Mouse (Mus musculus) forebrain, embryonic 10.5 days (tissue): ENCODE measurements at regions not wholly inside any gene's neighbourhood (a gene's known extent, or its start where the extent isn't known, plus 50 kb on each side); places are given as distances from the start of the nearest gene placed in this dataset.

ENCODE experiments used
- DNase-seq: peaks from one replicate; pipeline ENCODE4 v3.0.0-alpha.2; 2017; ENCODE audit warnings: low spot score; ENCODE audit errors: extremely low spot score
- H3K27ac ChIP-seq: fragments of 300-500 bp; sonication (generic); 2 replicates; pipeline ENCODE4 v1.5.1; 2016; ENCODE audit warnings: mild to moderate bottlenecking
- H3K27me3 ChIP-seq: fragments of 300-500 bp; sonication (generic); 2 replicates; pipeline ENCODE4 v1.6.1; 2016; ENCODE audit warnings: mild to moderate bottlenecking; ENCODE audit not compliant: poor library complexity, severe bottlenecking
- H3K36me3 ChIP-seq: fragments of 300-500 bp; sonication (generic); replicated peaks from 2 replicates; pipeline ENCODE4 v1.6.1; 2016; ENCODE audit warnings: mild to moderate bottlenecking, moderate library complexity
- H3K4me1 ChIP-seq: fragments of 300-500 bp; sonication (generic); 2 replicates; pipeline ENCODE4 v1.6.1; 2016
- H3K4me3 ChIP-seq: fragments of 300-500 bp; sonication (generic); 2 replicates; pipeline ENCODE4 v1.5.1; 2016; ENCODE audit warnings: mild to moderate bottlenecking, moderate library complexity
- H3K9me3 ChIP-seq: fragments of 300-500 bp; sonication (generic); 2 replicates; pipeline ENCODE4 v1.6.1; 2016; ENCODE audit warnings: mild to moderate bottlenecking, moderate library complexity
- WGBS: fragments of 180-500 bp; shearing (Covaris S2); methylation state at CpG from one replicate; pipeline ENCODE4 v1.1.7; 2016; 5-methylcytosine and 5-hydroxymethylcytosine counted together

GRCm38 (mm10) chr15:6087208-6087607 lies 212.4 kb upstream of the Dab2 start:
- no peaks in the 10 kb centered on the region for H3K4me1 ChIP-seq
- no peak overlapping the region for H3K27ac ChIP-seq
- 86% methylated on average over 3 of the region's 3 CpGs for WGBS
- H3K9me3 ChIP-seq, result no peaks in the 10 kb centered on the region
- no peaks in the 10 kb centered on the region for H3K36me3 ChIP-seq
- no peaks in the 10 kb centered on the region for H3K27me3 ChIP-seq
- no peak overlapping the region for H3K4me3 ChIP-seq
- no peak for DNase-seq

GRCm38 (mm10) chr15:6088498-6088897 lies 211.1 kb upstream of the Dab2 start:
- no peak overlapping the region for H3K4me3 ChIP-seq
- no peaks in the 10 kb centered on the region for H3K4me1 ChIP-seq
- H3K27ac ChIP-seq, result no peak overlapping the region
- DNase-seq, result no peak
- WGBS, result 85% methylated on average over 4 of the region's 4 CpGs
- H3K27me3 ChIP-seq, result no peaks in the 10 kb centered on the region
- H3K9me3 ChIP-seq, result no peaks in the 10 kb centered on the region
- no peaks in the 10 kb centered on the region for H3K36me3 ChIP-seq

GRCm38 (mm10) chr15:6129697-6130096 lies 169.9 kb upstream of the Dab2 start:
- Histone ChIP-seq H3K4me3 (no peak overlapping the region), H3K4me1 (no peaks in the 10 kb centered on the region), H3K27ac (no peak overlapping the region), H3K27me3 (no peaks in the 10 kb centered on the region), H3K36me3 (no peaks in the 10 kb centered on the region), H3K9me3 (no peaks in the 10 kb centered on the region)
- 97% methylated on average over 3 of the region's 3 CpGs for WGBS
- no peak for DNase-seq

GRCm38 (mm10) chr15:6132216-6132615 lies 167.4 kb upstream of the Dab2 start:
- no peak overlapping the region for H3K27ac ChIP-seq
- no peaks in the 10 kb centered on the region for H3K4me1 ChIP-seq
- H3K4me3 ChIP-seq, result no peak overlapping the region
- DNase-seq, result no peak
- H3K27me3 ChIP-seq, result no peaks in the 10 kb centered on the region
- no peaks in the 10 kb centered on the region for H3K36me3 ChIP-seq
- peaks cover 9% of the 10 kb centered on the region for H3K9me3 ChIP-seq

GRCm38 (mm10) chr15:6145071-6145470 lies 154.5 kb upstream of the Dab2 start:
- Histone ChIP-seq H3K27ac (no peak overlapping the region), H3K4me3 (no peak overlapping the region), H3K9me3 (no peaks in the 10 kb centered on the region), H3K36me3 (no peaks in the 10 kb centered on the region), H3K4me1 (no peaks in the 10 kb centered on the region), H3K27me3 (no peaks in the 10 kb centered on the region)
- 90% methylated on average over 2 of the region's 2 CpGs for WGBS
- no peak for DNase-seq

- no peak for DNase-seq
- no peaks in the 10 kb centered on the region for H3K4me1 ChIP-seq
Measured at GRCm38 (mm10) chr15:6154706-6155105, 144.9 kb upstream of the Dab2 start.

GRCm38 (mm10) chr15:6180261-6180660 lies 119.3 kb upstream of the Dab2 start:
- 81% methylated on average over 1 of the region's 1 CpGs for WGBS
- H3K4me1 ChIP-seq, result no peaks in the 10 kb centered on the region

More at GRCm38 (mm10) chr15:6154706-6155105, 144.9 kb upstream of the Dab2 start:
- WGBS, result 77% methylated on average over 9 of the region's 9 CpGs
- Histone ChIP-seq H3K9me3 (no peaks in the 10 kb centered on the region), H3K36me3 (no peaks in the 10 kb centered on the region), H3K27me3 (no peaks in the 10 kb centered on the region), H3K4me3 (no peak overlapping the region), H3K27ac (no peak overlapping the region)

GRCm38 (mm10) chr15:6183627-6184026 lies 116.0 kb upstream of the Dab2 start:
- no peak overlapping the region for H3K4me3 ChIP-seq
- H3K9me3 ChIP-seq, result no peaks in the 10 kb centered on the region
- H3K36me3 ChIP-seq, result no peaks in the 10 kb centered on the region
- H3K27me3 ChIP-seq, result no peaks in the 10 kb centered on the region
- no peak for DNase-seq
- H3K27ac ChIP-seq, result no peak overlapping the region
- H3K4me1 ChIP-seq, result no peaks in the 10 kb centered on the region
- WGBS, result 90% methylated on average over 3 of the region's 3 CpGs

More at GRCm38 (mm10) chr15:6180261-6180660, 119.3 kb upstream of the Dab2 start:
- no peak for DNase-seq
- no peaks in the 10 kb centered on the region for H3K9me3 ChIP-seq
- H3K27ac ChIP-seq, result no peak overlapping the region
- no peak overlapping the region for H3K4me3 ChIP-seq
- H3K36me3 ChIP-seq, result no peaks in the 10 kb centered on the region
- no peaks in the 10 kb centered on the region for H3K27me3 ChIP-seq

- H3K9me3 ChIP-seq, result no peaks in the 10 kb centered on the region
- no peak overlapping the region for H3K4me3 ChIP-seq
- H3K27ac ChIP-seq, result no peak overlapping the region
- H3K36me3 ChIP-seq, result no peaks in the 10 kb centered on the region
- no peak for DNase-seq
- no peaks in the 10 kb centered on the region for H3K4me1 ChIP-seq
- no peaks in the 10 kb centered on the region for H3K27me3 ChIP-seq
Measured at GRCm38 (mm10) chr15:6191845-6192244, 107.7 kb upstream of the Dab2 start.

- Histone ChIP-seq H3K27me3 (no peaks in the 10 kb centered on the region), H3K4me3 (no peak overlapping the region), H3K36me3 (no peaks in the 10 kb centered on the region), H3K4me1 (no peaks in the 10 kb centered on the region), H3K27ac (no peak overlapping the region), H3K9me3 (no peaks in the 10 kb centered on the region)
- no peak for DNase-seq
- WGBS, result 73% methylated on average over 2 of the region's 2 CpGs
Measured at GRCm38 (mm10) chr15:6207239-6207638, 92.3 kb upstream of the Dab2 start.

- 14% methylated on average over 2 of the region's 2 CpGs for WGBS
- H3K27me3 ChIP-seq, result no peaks in the 10 kb centered on the region
Measured at GRCm38 (mm10) chr15:6209301-6209700, 90.3 kb upstream of the Dab2 start.

GRCm38 (mm10) chr15:6218087-6218486 lies 81.5 kb upstream of the Dab2 start:
- DNase-seq, result no peak
- 70% methylated on average over 3 of the region's 3 CpGs for WGBS
- Histone ChIP-seq H3K27ac (no peak overlapping the region), H3K36me3 (no peaks in the 10 kb centered on the region), H3K27me3 (no peaks in the 10 kb centered on the region), H3K9me3 (no peaks in the 10 kb centered on the region), H3K4me1 (no peaks in the 10 kb centered on the region), H3K4me3 (no peak overlapping the region)

More at GRCm38 (mm10) chr15:6209301-6209700, 90.3 kb upstream of the Dab2 start:
- Histone ChIP-seq H3K36me3 (no peaks in the 10 kb centered on the region), H3K4me3 (no peak overlapping the region), H3K27ac (no peak overlapping the region), H3K9me3 (no peaks in the 10 kb centered on the region), H3K4me1 (no peaks in the 10 kb centered on the region)
- DNase-seq, result no peak

GRCm38 (mm10) chr15:6225227-6225626 lies 74.4 kb upstream of the Dab2 start:
- no peaks in the 10 kb centered on the region for H3K27me3 ChIP-seq
- no peaks in the 10 kb centered on the region for H3K9me3 ChIP-seq
- no peak overlapping the region for H3K4me3 ChIP-seq
- 86% methylated on average over 1 of the region's 1 CpGs for WGBS
- H3K4me1 ChIP-seq, result no peaks in the 10 kb centered on the region
- no peak for DNase-seq
- no peak overlapping the region for H3K27ac ChIP-seq
- no peaks in the 10 kb centered on the region for H3K36me3 ChIP-seq

GRCm38 (mm10) chr15:6230618-6231017 lies 69.0 kb upstream of the Dab2 start:
- no peaks in the 10 kb centered on the region for H3K9me3 ChIP-seq
- no peak for DNase-seq
- H3K36me3 ChIP-seq, result no peaks in the 10 kb centered on the region
- H3K27ac ChIP-seq, result no peak overlapping the region
- H3K27me3 ChIP-seq, result no peaks in the 10 kb centered on the region
- H3K4me1 ChIP-seq, result no peaks in the 10 kb centered on the region
- WGBS, result 90% methylated on average over 7 of the region's 7 CpGs
- H3K4me3 ChIP-seq, result no peak overlapping the region
